Mouse (Mus musculus): Measurements from ENCODE around the gene Gm10644.
A peak's percentile ranks its signal among the peaks of the same experiment; 100 is the strongest.

The Gm10644 gene

DNA sequence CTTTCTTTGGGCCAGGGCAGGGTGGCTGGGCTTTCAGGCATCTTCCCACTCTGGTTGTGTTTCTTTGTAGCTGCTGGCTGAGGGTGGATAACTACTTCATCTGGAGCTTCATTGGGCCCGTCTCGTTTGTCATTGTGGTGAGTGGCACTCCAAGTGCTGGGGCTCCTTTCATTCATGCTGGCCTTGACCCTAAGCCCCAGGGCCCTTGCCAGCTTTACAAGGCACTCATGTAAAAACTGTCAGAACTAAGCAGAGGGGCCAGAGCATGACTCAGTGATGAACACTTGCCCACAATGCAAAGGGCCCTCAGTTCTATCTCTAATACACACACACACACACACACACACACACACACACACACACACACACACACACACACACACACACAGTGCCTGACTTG is 20.0 kb downstream of the Gm10644 start:
- peak in 1 of 2 experiments; percentile 1 for DNase-seq

GRCm38 (mm10) chr8:83934222-83934621 is 20.8 kb downstream of the Gm10644 start:
- peak; percentile 7 for DNase-seq

GRCm38 (mm10) chr8:83926266-83926665 is 28.7 kb downstream of the Gm10644 start:
- no peak for DNase-seq

DNA sequence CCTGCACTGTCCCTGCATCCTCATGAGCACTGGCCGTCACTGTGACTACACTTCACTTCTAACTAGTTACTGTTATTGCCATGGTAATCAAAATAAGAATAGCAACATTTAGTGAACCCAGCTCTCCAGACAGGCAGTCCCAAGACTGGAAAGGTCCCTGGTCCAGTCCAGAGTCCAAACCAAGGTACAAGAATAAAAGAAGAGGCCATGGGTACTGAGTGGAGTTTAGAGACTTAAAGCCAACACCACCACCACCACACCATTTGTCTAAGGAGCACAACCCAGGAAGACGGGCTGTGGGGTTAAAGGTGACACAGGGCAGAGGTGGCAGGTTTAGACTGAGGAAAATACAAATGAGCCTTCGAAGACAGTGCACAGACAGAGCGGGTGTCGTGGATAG is 30.4 kb downstream of the Gm10644 start:
- no peak for DNase-seq

DNA sequence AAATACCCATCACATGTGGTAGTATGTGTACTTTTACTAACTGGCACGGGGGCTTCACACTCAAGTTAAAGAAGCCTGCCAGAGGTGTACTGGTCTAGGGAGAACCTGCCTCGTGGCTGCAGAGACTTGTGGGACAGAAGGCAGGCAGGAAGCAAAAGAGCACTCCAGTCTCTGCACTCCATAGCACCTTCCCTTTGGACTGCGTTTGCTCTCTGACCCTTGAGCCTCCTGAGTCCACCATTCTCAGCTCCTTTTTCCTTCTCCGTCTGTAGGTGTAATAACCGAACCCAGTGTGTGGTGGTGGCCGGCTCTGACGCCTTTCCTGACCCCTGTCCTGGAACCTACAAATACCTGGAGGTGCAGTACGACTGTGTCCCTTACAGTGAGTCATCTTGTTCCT is 32.3 kb downstream of the Gm10644 start:
- DNase-seq = no peak

DNA sequence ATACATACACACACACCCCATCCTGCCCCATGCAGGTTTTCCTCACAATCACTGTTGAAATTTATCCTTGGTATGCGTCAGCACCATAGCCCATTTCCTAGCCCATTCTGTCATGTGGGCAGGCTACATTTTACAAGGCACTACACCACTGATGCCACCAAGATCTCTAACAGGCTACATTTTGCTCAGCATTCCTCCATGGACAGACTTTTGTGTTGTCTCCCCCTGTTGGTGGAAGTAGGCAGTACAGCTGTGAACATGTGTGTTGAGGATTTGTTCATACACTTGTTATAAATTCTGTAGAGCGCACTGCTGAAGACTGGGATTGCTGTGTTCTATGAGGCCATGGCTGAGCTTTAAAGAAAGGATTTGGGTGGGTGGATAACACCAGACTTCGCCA is 33.4 kb downstream of the Gm10644 start:
- peak; percentile 92 to 96 for DNase-seq

GRCm38 (mm10) chr8:83917566-83917965 is 37.4 kb downstream of the Gm10644 start:
- DNase-seq = no peak

DNA sequence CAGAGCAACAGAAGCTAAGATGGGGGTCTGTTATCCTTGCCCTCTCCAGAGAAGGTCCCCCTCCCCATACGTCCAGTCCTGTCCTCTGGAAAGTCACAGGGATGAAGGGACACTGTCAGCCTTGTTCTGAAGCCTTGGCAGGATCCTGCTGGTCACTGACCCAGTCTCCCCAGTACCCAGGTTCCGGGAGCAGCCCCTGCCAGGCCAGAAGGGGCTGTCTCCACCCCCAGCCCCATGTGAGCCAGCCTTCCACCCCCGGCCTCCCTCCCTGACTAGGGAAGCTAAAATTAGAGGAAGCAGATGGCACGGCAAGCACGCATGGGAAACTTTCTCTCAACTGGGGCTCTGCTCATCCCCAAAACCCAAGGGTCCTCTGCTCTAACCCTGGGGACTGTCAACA is 39.0 kb downstream of the Gm10644 start:
- DNase-seq = peak; percentile 48 to 64

GRCm38 (mm10) chr8:83914860-83915259 is 40.1 kb downstream of the Gm10644 start:
- DNase-seq = peak; percentile 52 to 58

DNA sequence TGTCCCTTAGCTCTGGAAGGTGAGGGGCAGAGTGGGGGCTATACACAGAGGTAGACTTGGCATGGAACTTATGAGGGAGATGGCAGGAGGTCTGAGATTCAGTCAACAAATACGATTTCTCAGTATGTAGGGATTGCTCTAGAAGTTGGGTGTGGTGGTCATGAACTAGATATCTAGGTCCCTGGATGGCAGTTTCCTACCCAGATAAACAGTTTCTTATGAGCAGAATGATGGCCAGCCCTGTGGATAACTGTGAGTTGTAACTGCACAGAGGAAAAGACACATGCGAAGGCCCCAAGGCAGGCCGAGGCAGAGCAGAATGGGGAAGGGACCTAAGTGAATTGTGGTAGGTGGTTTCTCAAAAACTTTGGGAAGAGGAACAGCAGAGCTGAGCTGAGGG is 40.8 kb downstream of the Gm10644 start:
- no peak for DNase-seq

DNA sequence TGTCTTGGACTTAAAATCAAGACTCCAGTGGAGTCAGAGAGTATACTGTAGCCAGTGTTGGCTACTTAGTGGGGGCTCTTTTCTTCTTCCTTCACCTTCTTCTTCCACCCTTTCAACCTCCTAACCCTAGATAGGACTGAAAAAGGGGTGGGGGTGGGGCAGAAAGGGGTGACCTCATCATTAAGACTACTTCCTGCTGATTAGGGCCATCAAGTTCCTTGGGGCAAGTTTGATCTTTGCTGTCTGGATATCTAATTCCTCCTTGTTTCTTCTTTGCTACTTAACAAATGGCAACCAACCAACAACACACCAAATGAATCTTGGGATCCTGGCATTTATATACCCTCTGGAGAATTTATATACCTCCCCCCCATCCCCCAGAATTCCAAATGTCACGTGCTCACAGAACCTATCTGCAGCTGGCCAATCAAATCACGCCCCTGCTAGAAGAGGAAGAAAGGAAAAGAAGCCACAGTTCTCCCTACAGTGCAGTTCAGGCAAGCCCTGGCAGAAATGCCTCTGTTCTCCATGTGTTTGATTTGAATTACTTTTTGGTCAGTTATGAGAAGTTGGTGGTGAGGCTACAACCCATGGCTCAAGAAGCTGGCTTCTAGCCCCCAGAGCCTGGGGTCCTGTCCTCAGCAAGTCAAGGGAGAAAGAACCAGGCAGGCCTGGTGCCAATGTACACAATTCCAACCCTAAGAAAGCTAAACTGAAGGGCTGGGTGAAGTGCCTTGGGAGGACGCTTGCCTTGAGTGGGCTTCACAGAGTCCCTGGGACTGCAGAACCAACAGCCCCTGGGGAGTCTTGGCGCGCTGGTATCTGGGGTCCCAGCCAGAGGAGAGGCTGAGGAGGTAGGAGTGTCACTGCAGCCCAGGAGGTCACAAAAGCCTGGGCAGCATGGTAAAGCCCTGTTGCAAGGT is 42.9 kb downstream of the Gm10644 start:
- no peak for DNase-seq

GRCm38 (mm10) chr8:83909311-83909710 is 45.7 kb downstream of the Gm10644 start:
- no peak for DNase-seq

DNA sequence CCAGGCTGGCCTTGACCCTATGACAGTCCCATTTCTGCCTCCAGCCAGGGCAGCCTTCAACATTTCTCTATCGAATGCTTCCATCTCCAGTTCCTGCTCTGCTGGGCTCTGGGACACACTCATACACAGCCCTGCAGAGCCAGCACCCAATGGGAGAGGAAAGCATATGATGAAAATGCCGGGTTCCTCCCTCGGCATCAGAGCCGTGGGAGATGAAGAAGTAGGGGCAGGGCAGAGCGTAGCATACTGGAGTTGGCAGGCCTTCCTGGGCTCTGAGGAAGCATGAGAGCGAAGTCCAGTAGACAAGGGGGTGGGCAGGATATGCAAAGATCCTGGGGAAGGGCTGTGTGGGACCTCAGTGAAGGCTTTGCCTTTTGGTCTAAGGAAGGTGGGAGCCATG is 46.4 kb downstream of the Gm10644 start:
- DNase-seq = no peak

DNA sequence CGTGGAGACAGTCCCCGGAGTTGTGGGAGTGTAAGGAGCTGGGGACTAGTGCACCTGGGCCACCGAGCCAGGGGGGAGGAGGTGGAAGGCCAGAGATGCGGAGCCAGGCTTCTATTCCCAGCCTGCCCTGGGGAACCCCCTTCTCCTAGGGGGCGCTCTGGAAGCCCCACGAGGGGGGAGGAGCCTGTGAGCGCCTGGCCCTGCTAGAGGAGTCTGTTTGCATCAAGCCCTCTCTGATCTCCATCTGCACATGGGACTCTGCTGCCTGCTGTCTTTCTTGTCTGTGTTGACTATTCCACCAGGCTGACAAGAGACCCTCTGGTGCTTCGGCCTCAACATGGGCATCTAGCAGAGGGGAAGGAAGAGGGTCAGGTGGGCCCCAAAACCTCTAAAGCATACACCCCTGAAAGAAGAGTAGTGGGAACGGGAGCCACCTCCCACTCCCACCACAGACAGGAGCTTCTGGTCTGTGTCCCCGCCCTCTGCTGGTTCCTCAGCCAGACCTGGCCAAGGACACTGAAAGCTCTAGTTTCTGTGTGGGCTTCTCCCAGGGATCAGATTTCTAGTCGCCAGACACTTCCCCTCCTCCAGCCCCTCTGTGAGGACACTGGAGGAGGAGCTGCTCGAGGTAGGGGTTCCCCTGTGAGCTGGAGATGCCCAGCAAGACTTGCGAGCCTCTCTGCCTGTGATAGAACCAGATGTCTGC is 51.9 kb downstream of the Gm10644 start:
- DNase-seq = peak; percentile 58 to 65

DNA sequence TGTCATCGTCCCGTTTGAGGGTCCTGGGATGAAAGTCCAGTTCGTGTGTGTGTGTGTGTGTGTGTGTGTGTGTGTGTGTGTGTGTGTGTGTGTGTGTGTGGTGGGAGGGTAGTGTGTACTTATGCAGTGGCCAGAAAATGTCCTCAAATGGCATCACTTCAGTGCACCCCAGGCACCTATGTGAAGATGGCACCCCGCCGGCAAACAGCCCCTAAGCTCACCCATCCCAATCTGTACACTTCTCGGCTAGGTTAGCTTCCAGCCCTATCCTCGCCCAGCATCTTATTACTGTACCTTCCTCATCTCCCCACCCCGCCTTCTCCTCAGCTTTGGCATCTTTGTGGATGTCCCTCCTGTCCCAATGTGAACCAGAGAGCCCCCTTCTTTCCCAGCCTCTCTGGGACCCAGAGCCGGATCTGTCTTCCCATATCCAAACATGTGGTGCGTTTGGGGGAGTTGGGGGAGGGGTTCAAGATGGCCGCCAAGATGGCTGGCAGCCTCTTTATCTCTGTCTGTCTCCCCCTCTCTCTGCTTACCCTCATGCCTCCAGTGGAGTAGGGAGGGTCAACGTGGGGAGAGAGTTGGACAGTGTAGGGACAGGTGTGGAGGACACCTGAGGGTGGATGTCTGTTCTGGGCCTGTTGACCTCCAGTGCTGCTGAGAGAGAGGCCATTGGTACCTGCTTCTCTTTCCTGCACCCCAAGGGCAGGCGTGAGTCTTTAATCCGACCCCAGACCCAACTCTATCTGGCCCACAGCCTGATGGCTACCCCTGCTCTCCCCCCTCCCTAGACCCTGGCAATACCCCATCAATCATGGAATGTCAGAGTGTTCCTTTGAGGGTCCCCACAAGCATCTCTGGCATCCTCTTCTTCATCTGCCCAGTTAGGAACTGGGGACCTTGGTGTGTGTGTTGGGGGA is 53.2 kb downstream of the Gm10644 start:
- peak; percentile 66 to 68 for DNase-seq

GRCm38 (mm10) chr8:83900957-83901270 is 54.1 kb downstream of the Gm10644 start:
- peak; percentile 72 to 75 for DNase-seq

DNA sequence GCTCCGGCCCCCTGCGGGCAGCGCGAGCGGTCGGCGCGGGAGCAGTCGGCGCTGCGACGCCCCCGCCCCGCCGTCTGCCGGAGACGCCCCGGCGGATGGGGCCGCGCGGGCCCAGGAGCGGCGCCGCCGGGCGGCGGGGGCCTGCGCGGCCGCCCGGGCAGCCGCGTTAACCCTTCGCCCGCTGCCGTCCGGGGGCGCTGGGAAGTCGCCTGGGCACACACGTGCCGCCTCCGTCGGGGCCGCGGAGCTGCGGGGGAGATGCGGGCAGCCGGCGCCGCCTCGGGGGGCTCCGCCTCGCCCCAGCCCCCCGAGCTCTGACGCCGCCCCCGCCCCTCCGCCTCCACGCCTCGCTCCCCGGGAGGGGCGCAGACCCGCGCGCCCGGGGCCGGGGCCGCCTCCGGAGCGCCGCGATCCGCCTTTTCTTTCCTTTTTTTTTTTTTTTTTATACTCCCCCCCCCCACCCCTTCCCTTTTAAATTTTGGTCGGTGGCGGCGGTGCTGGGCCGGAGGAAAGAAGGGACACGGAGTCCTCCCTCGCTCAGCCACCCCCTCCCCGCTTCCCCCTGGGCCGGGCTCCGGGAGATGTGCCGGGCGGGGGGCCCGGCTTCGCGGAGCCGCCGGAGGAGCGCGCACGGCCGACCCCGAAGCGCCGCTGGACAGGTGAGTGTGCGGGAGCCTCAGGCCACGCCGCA is 54.6 kb downstream of the Gm10644 start:
- DNase-seq = peak in 1 of 2 experiments; percentile 73

GRCm38 (mm10) chr8:83899363-83900252 is 55.4 kb downstream of the Gm10644 start, which contains the start of gene Adgrl1:
Adgrl1 (plus strand) TSS chr8:83900105.
- peak; percentile 98 to 99 for DNase-seq

GRCm38 (mm10) chr8:83898985-83899362 is 56.0 kb downstream of the Gm10644 start:
- DNase-seq = peak; percentile 96 to 97

DNA sequence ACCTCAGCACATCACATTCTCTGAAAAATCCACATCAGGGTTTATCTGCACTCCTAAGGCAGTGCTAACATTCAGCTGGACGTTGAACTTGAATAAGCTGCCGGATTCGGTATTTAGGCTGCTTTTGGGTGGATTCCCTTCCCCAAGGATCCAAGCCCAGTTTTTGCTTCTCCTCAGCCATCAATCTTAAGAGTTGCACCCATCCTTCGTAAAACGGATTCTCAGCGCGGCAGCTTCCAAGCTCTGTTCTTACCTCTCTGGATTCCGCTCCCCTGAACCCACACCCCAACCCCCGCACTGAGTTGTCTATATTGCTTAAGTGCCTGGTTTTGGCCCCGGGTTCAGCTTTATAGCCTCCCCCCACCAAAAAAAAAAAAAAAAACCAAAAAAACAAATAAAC is 56.5 kb downstream of the Gm10644 start:
- peak; percentile 66 to 78 for DNase-seq

DNA sequence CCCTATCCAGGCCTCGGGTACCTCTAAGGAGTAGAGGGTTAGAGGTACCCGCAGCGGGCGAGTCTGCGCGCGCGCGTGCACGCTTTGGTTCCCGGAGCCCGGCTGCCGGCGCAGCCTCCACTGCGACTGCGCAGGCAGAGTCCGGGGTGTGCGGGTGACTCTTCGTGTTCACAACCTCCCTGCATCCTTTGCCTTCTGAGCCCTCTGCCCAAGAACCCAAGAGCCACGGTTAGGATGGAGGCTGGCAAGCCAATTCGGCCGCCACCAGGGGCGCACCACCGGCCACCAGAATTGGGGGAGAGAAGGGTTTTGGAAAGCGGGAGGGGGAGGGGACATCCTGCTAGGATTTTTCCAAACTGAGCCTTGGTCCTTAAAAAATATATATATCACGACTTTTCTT is 57.8 kb downstream of the Gm10644 start:
- DNase-seq = peak; percentile 92 to 94

Measured in cerebellum, postnatal 10 days (tissue).